Mouse (Mus musculus): ENCODE results near the gene Ptpre. TPM values are rescaled to one million over a fixed set of nuclear protein-coding genes. Genes with fewer than 3 reads are reported as not detected.

Gene Ptpre
- total RNA-seq (2014; fragmentation: Nextera tagmentation) (154 and 161 TPM in 2 replicates), total RNA-seq (2017) (109 and 119 TPM in 2 replicates), polyA plus RNA-seq (2012) (30.5 and 31.4 TPM in 2 replicates)

- Histone ChIP-seq H3K36me3 (replicated peaks) (peaks cover 43% of the 10 kb centered on the region), H3K4me1 (ENCODE audit: insufficient read depth, low read depth, low read length) (peaks cover 70% of the 10 kb centered on the region), H3K27me3 (ENCODE audit: insufficient read depth, low read length) (no peaks in the 10 kb centered on the region), H3K4me3 (ENCODE audit: low read depth, low read length) (peak within 1 kb of the TSS; percentile 100), H3K9me3 (replicated peaks) (no peaks in the 10 kb centered on the region)
- TF ChIP-seq GATA1 (IDR thresholded peaks at IDR 0.05; ENCODE audit: borderline replicate concordance, low read length) (no peak), POLR2AphosphoS5 (IDR thresholded peaks at IDR 0.05; ENCODE audit: insufficient replicate concordance, low read depth, low read length) (no peak), TAL1 (conservative IDR thresholded peaks at IDR 0.05; ENCODE audit: low read depth, low read length) (no peak), CTCF (IDR thresholded peaks at IDR 0.05; ENCODE audit: low read depth, low read length) (peak; percentile 46), GATA2 (IDR thresholded peaks at IDR 0.05; ENCODE audit: borderline replicate concordance, low read depth, low read length) (no peak)
- ATAC-seq (ENCODE audit: extremely low read depth, insufficient number of reproducible peaks, low FRiP score, poor library complexity, severe bottlenecking) (peak; percentile 69), DNase-seq (ENCODE audit: low spot score) (peak; percentile 86)
Observed at GRCm38 (mm10) chr7:135537341-135537901, at the start of gene Ptpre. TSS of gene Ptpre (plus strand) at chr7:135537481.

DNA sequence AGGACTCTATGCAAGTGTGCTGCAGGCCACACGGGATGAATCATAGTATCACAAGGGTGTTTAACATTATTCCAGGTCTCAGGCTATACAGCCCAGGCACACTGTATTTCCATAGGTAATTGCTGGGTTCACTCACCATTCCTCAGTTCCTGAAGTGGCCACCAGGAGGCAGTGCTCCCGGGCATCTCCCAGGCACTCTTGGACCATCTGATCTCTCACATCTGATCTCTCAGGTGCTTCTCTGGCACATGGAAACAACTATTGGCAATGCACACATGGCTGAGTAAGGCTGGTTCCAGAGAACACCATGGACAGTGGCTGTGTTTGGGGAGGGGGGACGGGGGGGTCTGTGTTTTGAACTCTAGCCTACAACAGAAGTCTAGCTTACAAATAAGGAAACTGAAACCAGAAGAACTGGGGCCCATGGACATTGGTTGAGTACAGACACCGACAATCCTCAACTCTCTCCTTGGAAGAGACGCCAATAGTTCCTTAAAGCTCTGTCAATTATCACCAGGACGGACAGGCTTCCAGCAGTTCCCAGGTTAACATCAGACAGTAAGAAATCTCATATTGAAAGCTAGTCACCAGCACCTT, 49.0 kb upstream of the Ptpre start:
- Histone ChIP-seq H3K4me1 (ENCODE audit: insufficient read depth, low read depth, low read length) (0 out of 2 replicates have a peak, but pooled peaks cover 4% of the 10 kb centered on the region), H3K9me3 (replicated peaks) (no peaks in the 10 kb centered on the region), H3K27me3 (ENCODE audit: insufficient read depth, low read length) (peaks cover 16% of the 10 kb centered on the region), H3K36me3 (replicated peaks) (no peaks in the 10 kb centered on the region), H3K4me3 (ENCODE audit: low read depth, low read length) (no peak overlapping the region)
- TF ChIP-seq TAL1 (conservative IDR thresholded peaks at IDR 0.05; ENCODE audit: low read depth, low read length), result no peak
- TF ChIP-seq CTCF (IDR thresholded peaks at IDR 0.05; ENCODE audit: low read depth, low read length), result peak; percentile 70
- DNase-seq (ENCODE audit: low spot score), result peak; percentile 13
- no peak; the same call in 1 of the 2 replicates for ATAC-seq (ENCODE audit: extremely low read depth, insufficient number of reproducible peaks, low FRiP score, poor library complexity, severe bottlenecking)

- no peak for DNase-seq (ENCODE audit: low spot score)
- no peak for TF ChIP-seq GATA2 (IDR thresholded peaks at IDR 0.05; ENCODE audit: borderline replicate concordance, low read depth, low read length)
- no peak for TF ChIP-seq GATA1 (IDR thresholded peaks at IDR 0.05; ENCODE audit: borderline replicate concordance, low read length)
- TF ChIP-seq POLR2AphosphoS5 (IDR thresholded peaks at IDR 0.05; ENCODE audit: insufficient replicate concordance, low read depth, low read length), result no peak
- TF ChIP-seq CTCF (IDR thresholded peaks at IDR 0.05; ENCODE audit: low read depth, low read length), result no peak
- TF ChIP-seq TAL1 (conservative IDR thresholded peaks at IDR 0.05; ENCODE audit: low read depth, low read length), result no peak
- no peak for ATAC-seq (ENCODE audit: extremely low read depth, insufficient number of reproducible peaks, low FRiP score, poor library complexity, severe bottlenecking)
- Histone ChIP-seq H3K36me3 (replicated peaks) (no peaks in the 10 kb centered on the region), H3K4me1 (ENCODE audit: insufficient read depth, low read depth, low read length) (0 out of 2 replicates have a peak, but pooled peaks cover 4% of the 10 kb centered on the region), H3K27me3 (ENCODE audit: insufficient read depth, low read length) (peaks cover 16% of the 10 kb centered on the region), H3K4me3 (ENCODE audit: low read depth, low read length) (no peak overlapping the region), H3K9me3 (replicated peaks) (no peaks in the 10 kb centered on the region)
Observed at GRCm38 (mm10) chr7:135489724-135490499, 47.4 kb upstream of the Ptpre start.

GRCm38 (mm10) chr7:135490500-135490886, 46.8 kb upstream of the Ptpre start:
- ATAC-seq (ENCODE audit: extremely low read depth, insufficient number of reproducible peaks, low FRiP score, poor library complexity, severe bottlenecking), result no peak
- peaks cover 16% of the 10 kb centered on the region for H3K27me3 ChIP-seq (ENCODE audit: insufficient read depth, low read length)
- TF ChIP-seq CTCF (IDR thresholded peaks at IDR 0.05; ENCODE audit: low read depth, low read length) (no peak), GATA2 (IDR thresholded peaks at IDR 0.05; ENCODE audit: borderline replicate concordance, low read depth, low read length) (no peak), GATA1 (IDR thresholded peaks at IDR 0.05; ENCODE audit: borderline replicate concordance, low read length) (no peak), TAL1 (conservative IDR thresholded peaks at IDR 0.05; ENCODE audit: low read depth, low read length) (no peak), POLR2AphosphoS5 (IDR thresholded peaks at IDR 0.05; ENCODE audit: insufficient replicate concordance, low read depth, low read length) (no peak)
- no peak overlapping the region for H3K4me3 ChIP-seq (ENCODE audit: low read depth, low read length)
- H3K4me1 ChIP-seq (ENCODE audit: insufficient read depth, low read depth, low read length), result 0 out of 2 replicates have a peak, but pooled peaks cover 4% of the 10 kb centered on the region
- no peaks in the 10 kb centered on the region for H3K9me3 ChIP-seq (replicated peaks)
- H3K36me3 ChIP-seq (replicated peaks), result no peaks in the 10 kb centered on the region
- no peak for DNase-seq (ENCODE audit: low spot score)

DNA sequence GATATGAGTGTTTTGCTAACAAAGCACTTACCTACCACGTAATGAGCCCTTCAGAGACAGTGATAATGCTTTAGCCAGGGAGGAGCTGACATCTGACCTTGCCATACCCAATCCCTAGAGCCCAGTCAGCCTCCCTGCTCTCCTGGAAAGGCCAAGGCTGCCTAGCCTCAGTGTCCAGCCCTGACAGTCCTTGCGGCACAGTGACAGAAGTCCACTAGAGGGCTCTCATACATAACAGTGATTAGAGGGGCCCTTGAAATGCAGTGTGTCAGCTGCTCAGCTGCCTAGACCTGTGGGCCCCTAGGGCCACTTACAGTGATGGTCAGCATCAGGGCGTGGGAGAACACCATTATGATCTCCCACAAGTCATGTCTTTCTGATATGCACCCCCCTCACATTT, 42.0 kb upstream of the Ptpre start:
- ATAC-seq (ENCODE audit: extremely low read depth, insufficient number of reproducible peaks, low FRiP score, poor library complexity, severe bottlenecking), result peak; percentile 60; the same call in 1 of the 2 replicates
- peaks cover 5% of the 10 kb centered on the region; the same call in 1 of the 2 replicates for H3K27me3 ChIP-seq (ENCODE audit: insufficient read depth, low read length)
- H3K36me3 ChIP-seq (replicated peaks), result no peaks in the 10 kb centered on the region
- H3K9me3 ChIP-seq (replicated peaks), result no peaks in the 10 kb centered on the region
- no peak overlapping the region for H3K4me3 ChIP-seq (ENCODE audit: low read depth, low read length)
- DNase-seq (ENCODE audit: low spot score), result no peak
- no peaks in the 10 kb centered on the region for H3K4me1 ChIP-seq (ENCODE audit: insufficient read depth, low read depth, low read length)
- TF ChIP-seq CTCF (IDR thresholded peaks at IDR 0.05; ENCODE audit: low read depth, low read length) (no peak), GATA1 (IDR thresholded peaks at IDR 0.05; ENCODE audit: borderline replicate concordance, low read length) (no peak), POLR2AphosphoS5 (IDR thresholded peaks at IDR 0.05; ENCODE audit: insufficient replicate concordance, low read depth, low read length) (no peak), GATA2 (IDR thresholded peaks at IDR 0.05; ENCODE audit: borderline replicate concordance, low read depth, low read length) (no peak), TAL1 (conservative IDR thresholded peaks at IDR 0.05; ENCODE audit: low read depth, low read length) (no peak)
